Mouse (Mus musculus): ENCODE measurements around the gene Gsdma2. TPM values are rescaled to one million over a fixed set of nuclear protein-coding genes. Genes with fewer than 3 reads are reported as not detected.
"Not testable (repeated sequence)": the region's sequence is repeated elsewhere in the genome, so short reads cannot be mapped to it uniquely, and the experiment has no call there.

The Gsdma2 gene
- polyA plus RNA-seq, 2 experiments: not detected

GRCm38 (mm10) chr11:98640091-98640490, 6.5 kb upstream of the Gsdma2 start:
- H3K36me3 ChIP-seq (replicated peaks; ENCODE audit: control insufficient read depth, insufficient read depth, low read depth): no peaks in the 10 kb centered on the region
- WGBS (ENCODE audit: insufficient replicate concordance): 19% methylated on average over 5 of the region's 5 CpGs
- no peak for DNase-seq (ENCODE audit: low read depth in 3 of 3, low spot score in 3 of 3)
- H3K9me3 ChIP-seq (ENCODE audit: control insufficient read depth, low read length): no peaks in the 10 kb centered on the region
- no peak overlapping the region for H3K27ac ChIP-seq
- H3K4me3 ChIP-seq (ENCODE audit: insufficient read depth in 1 of 2, low read depth in 2 of 2, low read length in 2 of 2): no peak overlapping the region
- H3K4me2 ChIP-seq (ENCODE audit: low read depth): no peak overlapping the region
- no peaks in the 10 kb centered on the region for H3K27me3 ChIP-seq (ENCODE audit: control insufficient read depth, insufficient read depth, low read length)
- no peaks in the 10 kb centered on the region for H3K4me1 ChIP-seq (replicated peaks; ENCODE audit: control insufficient read depth in 2 of 2, insufficient read depth in 2 of 2, low read length in 1 of 2)
- no peak for ATAC-seq (ENCODE audit: insufficient read depth)
- no peak overlapping the region for H3K9ac ChIP-seq (replicated peaks)
- TF ChIP-seq CTCF (IDR thresholded peaks at IDR 0.05; ENCODE audit: low read depth): no peak
- no peak for TF ChIP-seq EP300 (IDR thresholded peaks at IDR 0.05; ENCODE audit: low read depth)

GRCm38 (mm10) chr11:98644757-98645156, 1.8 kb upstream of the Gsdma2 start:
- WGBS (ENCODE audit: insufficient replicate concordance): 57% methylated on average over 3 of the region's 3 CpGs
- DNase-seq (ENCODE audit: low read depth in 3 of 3, low spot score in 3 of 3) (no peak), ATAC-seq (ENCODE audit: insufficient read depth) (no peak)
- no peaks in the 10 kb centered on the region for H3K36me3 ChIP-seq (replicated peaks; ENCODE audit: control insufficient read depth, insufficient read depth, low read depth)
- TF ChIP-seq CTCF (IDR thresholded peaks at IDR 0.05; ENCODE audit: low read depth): no peak
- TF ChIP-seq EP300 (IDR thresholded peaks at IDR 0.05; ENCODE audit: low read depth): no peak
- H3K4me3 ChIP-seq (ENCODE audit: insufficient read depth in 1 of 2, low read depth in 2 of 2, low read length in 2 of 2): no peak overlapping the region
- no peaks in the 10 kb centered on the region for H3K9me3 ChIP-seq (ENCODE audit: control insufficient read depth, low read length)
- no peak overlapping the region for H3K4me2 ChIP-seq (ENCODE audit: low read depth)
- H3K9ac ChIP-seq (replicated peaks): no peak overlapping the region
- no peaks in the 10 kb centered on the region for H3K27me3 ChIP-seq (ENCODE audit: control insufficient read depth, insufficient read depth, low read length)
- no peak overlapping the region for H3K27ac ChIP-seq
- no peaks in the 10 kb centered on the region for H3K4me1 ChIP-seq (replicated peaks; ENCODE audit: control insufficient read depth in 2 of 2, insufficient read depth in 2 of 2, low read length in 1 of 2)

- H3K4me2 ChIP-seq (ENCODE audit: low read depth): no peak overlapping the region
- TF ChIP-seq EP300 (IDR thresholded peaks at IDR 0.05; ENCODE audit: low read depth) (no peak), CTCF (IDR thresholded peaks at IDR 0.05; ENCODE audit: low read depth) (no peak)
These were observed 613 bp upstream of the Gsdma2 start for GRCm38 (mm10) chr11:98645946-98646345.

GRCm38 (mm10) chr11:98655076-98655475, 8.5 kb downstream of the Gsdma2 start:
- H3K9me3 ChIP-seq (ENCODE audit: control insufficient read depth, low read length); H3K27ac ChIP-seq; H3K4me2 ChIP-seq (ENCODE audit: low read depth); H3K4me3 ChIP-seq (ENCODE audit: insufficient read depth in 1 of 2, low read depth in 2 of 2, low read length in 2 of 2); H3K9ac ChIP-seq (replicated peaks); H3K27me3 ChIP-seq (ENCODE audit: control insufficient read depth, insufficient read depth, low read length); ATAC-seq (ENCODE audit: insufficient read depth); H3K36me3 ChIP-seq (replicated peaks; ENCODE audit: control insufficient read depth, insufficient read depth, low read depth); H3K4me1 ChIP-seq (replicated peaks; ENCODE audit: control insufficient read depth in 2 of 2, insufficient read depth in 2 of 2, low read length in 1 of 2): not testable (repeated sequence)
- peak; percentile 83 for TF ChIP-seq CTCF (IDR thresholded peaks at IDR 0.05; ENCODE audit: low read depth)
- WGBS (ENCODE audit: insufficient replicate concordance): 6% methylated on average over 7 of the region's 7 CpGs
- peak in 2 of 3 experiments; percentile 22 to 24 for DNase-seq (ENCODE audit: low read depth in 3 of 3, low spot score in 3 of 3)

More at GRCm38 (mm10) chr11:98645946-98646345, 613 bp upstream of the Gsdma2 start:
- Histone ChIP-seq H3K27me3 (ENCODE audit: control insufficient read depth, insufficient read depth, low read length) (no peaks in the 10 kb centered on the region), H3K9ac (replicated peaks) (no peak overlapping the region), H3K36me3 (replicated peaks; ENCODE audit: control insufficient read depth, insufficient read depth, low read depth) (no peaks in the 10 kb centered on the region), H3K4me3 (ENCODE audit: insufficient read depth in 1 of 2, low read depth in 2 of 2, low read length in 2 of 2) (no peak overlapping the region), H3K4me1 (replicated peaks; ENCODE audit: control insufficient read depth in 2 of 2, insufficient read depth in 2 of 2, low read length in 1 of 2) (no peaks in the 10 kb centered on the region), H3K9me3 (ENCODE audit: control insufficient read depth, low read length) (no peaks in the 10 kb centered on the region), H3K27ac (no peak overlapping the region)
- ATAC-seq (ENCODE audit: insufficient read depth): no peak
- no peak for DNase-seq (ENCODE audit: low read depth in 3 of 3, low spot score in 3 of 3)
- 54% methylated on average over 2 of the region's 2 CpGs for WGBS (ENCODE audit: insufficient replicate concordance)

GRCm38 (mm10) chr11:98660517-98660916, 14.0 kb downstream of the Gsdma2 start:
- 8% methylated on average over 6 of the region's 6 CpGs for WGBS (ENCODE audit: insufficient replicate concordance)
- Histone ChIP-seq H3K4me3 (ENCODE audit: insufficient read depth in 1 of 2, low read depth in 2 of 2, low read length in 2 of 2) (no peak overlapping the region), H3K36me3 (replicated peaks; ENCODE audit: control insufficient read depth, insufficient read depth, low read depth) (no peaks in the 10 kb centered on the region), H3K9ac (replicated peaks) (no peak overlapping the region), H3K9me3 (ENCODE audit: control insufficient read depth, low read length) (no peaks in the 10 kb centered on the region), H3K4me2 (ENCODE audit: low read depth) (no peak overlapping the region), H3K27me3 (ENCODE audit: control insufficient read depth, insufficient read depth, low read length) (no peaks in the 10 kb centered on the region), H3K27ac (no peak overlapping the region), H3K4me1 (replicated peaks; ENCODE audit: control insufficient read depth in 2 of 2, insufficient read depth in 2 of 2, low read length in 1 of 2) (no peaks in the 10 kb centered on the region)
- ATAC-seq (ENCODE audit: insufficient read depth): no peak
- DNase-seq (ENCODE audit: low read depth in 3 of 3, low spot score in 3 of 3): peak; percentile 26 to 47 (median 30)
- peak; percentile 89 for TF ChIP-seq CTCF (IDR thresholded peaks at IDR 0.05; ENCODE audit: low read depth)
- no peak for TF ChIP-seq EP300 (IDR thresholded peaks at IDR 0.05; ENCODE audit: low read depth)
